Mouse (Mus musculus) limb, embryonic 15.5 days (tissue): ENCODE data around the gene Simc1. TPM values are rescaled to one million over a fixed set of nuclear protein-coding genes. Genes with fewer than 3 reads are reported as not detected.
A peak's percentile ranks its signal among the peaks of the same experiment; 100 is the strongest.
"Not testable (repeated sequence)": the region's sequence is repeated elsewhere in the genome, so short reads cannot be mapped to it uniquely, and the experiment has no call there.

Experiments
- ATAC-seq: fragments of 200-750 bp; cut with Nextera tagmentation; 2 replicates; pipeline ENCODE4 v1.8.0; 2017; ENCODE audit warnings: low read depth, moderate TSS enrichment; ENCODE audit not compliant: insufficient number of reproducible peaks, low FRiP score, low TSS enrichment
- H3K27ac ChIP-seq: fragments of 300-500 bp; sonication (generic); 2 replicates; pipeline ENCODE4 v1.5.1; 2015; ENCODE audit warnings: moderate library complexity, mild to moderate bottlenecking, inconsistent platforms
- H3K27me3 ChIP-seq: fragments of 300-500 bp; sonication (generic); 2 replicates; pipeline ENCODE4 v1.6.1; 2015; ENCODE audit warnings: inconsistent platforms
- H3K36me3 ChIP-seq: fragments of 300-500 bp; sonication (generic); 2 replicates; pipeline ENCODE4 v1.6.1; 2015; ENCODE audit warnings: inconsistent platforms
- H3K4me1 ChIP-seq: fragments of 300-500 bp; sonication (generic); 2 replicates; pipeline ENCODE4 v1.6.1; 2015; ENCODE audit warnings: inconsistent platforms
- H3K4me2 ChIP-seq: fragments of 300-500 bp; sonication (generic); 2 replicates; pipeline ENCODE4 v1.6.1; 2015; ENCODE audit warnings: mild to moderate bottlenecking, inconsistent platforms
- H3K4me3 ChIP-seq: fragments of 300-500 bp; sonication (generic); 2 replicates; pipeline ENCODE4 v1.5.1; 2015; ENCODE audit warnings: mild to moderate bottlenecking, inconsistent platforms
- H3K9ac ChIP-seq: fragments of 300-500 bp; sonication (generic); 2 replicates; pipeline ENCODE4 v1.6.1; 2015; ENCODE audit warnings: inconsistent platforms
- H3K9me3 ChIP-seq: fragments of 300-500 bp; sonication (generic); 2 replicates; pipeline ENCODE4 v1.6.1; 2016; ENCODE audit warnings: inconsistent platforms
- WGBS: fragments of 180-500 bp; shearing (Covaris S2); methylation state at CpG from one replicate; pipeline ENCODE4 v1.1.7; 2015; 5-methylcytosine and 5-hydroxymethylcytosine counted together
- polyA plus RNA-seq: library from polyadenylated mRNA; unstranded; fragments of >200 nt; fragmentation: Nextera tagmentation; extraction: Ambion mirVana; gene quantifications from 2 replicates; pipeline ENCODE4 v1.2.1, GENCODE M21; 2015

Simc1 gene
- polyA plus RNA-seq, 1 experiment from 2014 or later: 12.5 TPM

- no peaks in the 10 kb centered on the region for H3K4me1 ChIP-seq
- H3K36me3 ChIP-seq: no peaks in the 10 kb centered on the region
- no peak overlapping the region for H3K4me3 ChIP-seq
- H3K9ac ChIP-seq: no peak overlapping the region
- WGBS: 72% methylated on average over 6 of the region's 6 CpGs
- H3K27me3 ChIP-seq: no peaks in the 10 kb centered on the region
- ATAC-seq: no peak
- no peak overlapping the region for H3K4me2 ChIP-seq
- no peak overlapping the region for H3K27ac ChIP-seq
- no peaks in the 10 kb centered on the region for H3K9me3 ChIP-seq
Measured at GRCm38 (mm10) chr13:54491381-54491780, 12.2 kb upstream of the Simc1 start.

GRCm38 (mm10) chr13:54499551-54499950 is 4.0 kb upstream of the Simc1 start:
- H3K27me3 ChIP-seq, H3K4me1 ChIP-seq, H3K27ac ChIP-seq, H3K9ac ChIP-seq, ATAC-seq, H3K36me3 ChIP-seq, H3K4me2 ChIP-seq, H3K4me3 ChIP-seq, H3K9me3 ChIP-seq: not testable (repeated sequence)
- 90% methylated on average over 7 of the region's 7 CpGs for WGBS

GRCm38 (mm10) chr13:54501352-54501751 is 2.2 kb upstream of the Simc1 start:
- H3K36me3 ChIP-seq: no peaks in the 10 kb centered on the region
- no peaks in the 10 kb centered on the region for H3K27me3 ChIP-seq
- 66% methylated on average over 2 of the region's 2 CpGs for whole genome bisulfite sequencing
- no peak for ATAC-seq
- H3K27ac ChIP-seq: no peak overlapping the region
- no peaks in the 10 kb centered on the region for H3K9me3 ChIP-seq
- no peak overlapping the region for H3K4me3 ChIP-seq
- H3K9ac ChIP-seq: no peak overlapping the region
- no peak overlapping the region for H3K4me2 ChIP-seq
- H3K4me1 ChIP-seq: peaks cover 14% of the 10 kb centered on the region

- H3K36me3 ChIP-seq: no peaks in the 10 kb centered on the region
- no peak for ATAC-seq
- H3K4me1 ChIP-seq: peaks cover 14% of the 10 kb centered on the region
- WGBS: 64% methylated on average over 3 of the region's 3 CpGs
- H3K27ac ChIP-seq: no peak overlapping the region
- H3K4me3 ChIP-seq: no peak overlapping the region
- no peaks in the 10 kb centered on the region for H3K27me3 ChIP-seq
- no peaks in the 10 kb centered on the region for H3K9me3 ChIP-seq
- no peak overlapping the region for H3K9ac ChIP-seq
- no peak overlapping the region for H3K4me2 ChIP-seq
Measured at GRCm38 (mm10) chr13:54501957-54502690, 1.5 kb upstream of the Simc1 start.

GRCm38 (mm10) chr13:54503278-54503603 is 338 bp upstream of the Simc1 start:
- Histone ChIP-seq H3K9me3 (no peaks in the 10 kb centered on the region), H3K27me3 (no peaks in the 10 kb centered on the region), H3K4me1 (peaks cover 14% of the 10 kb centered on the region), H3K27ac (no peak overlapping the region), H3K36me3 (no peaks in the 10 kb centered on the region), H3K4me2 (peak overlapping the region; percentile 91), H3K9ac (peak overlapping the region; percentile 26; the same call in 1 of the 2 replicates), H3K4me3 (peak overlapping the region; percentile 79)
- no peak for ATAC-seq
- WGBS: 1% methylated on average over 14 of the region's 14 CpGs

- Histone ChIP-seq H3K4me1 (peaks cover 14% of the 10 kb centered on the region), H3K36me3 (no peaks in the 10 kb centered on the region), H3K27ac (peak overlapping the region; percentile 82), H3K9me3 (no peaks in the 10 kb centered on the region), H3K9ac (peak overlapping the region; percentile 78), H3K4me2 (peak overlapping the region; percentile 91), H3K27me3 (no peaks in the 10 kb centered on the region), H3K4me3 (peak overlapping the region; percentile 79)
- ATAC-seq: no peak
- WGBS: 21% methylated on average over 7 of the region's 7 CpGs
Measured at GRCm38 (mm10) chr13:54504611-54505260, 1.2 kb downstream of the Simc1 start.

GRCm38 (mm10) chr13:54505920-54506319 is 2.3 kb downstream of the Simc1 start:
- no peak for ATAC-seq
- H3K4me1 ChIP-seq: peaks cover 14% of the 10 kb centered on the region
- no peaks in the 10 kb centered on the region for H3K27me3 ChIP-seq
- 98% methylated on average over 1 of the region's 1 CpGs for WGBS
- no peaks in the 10 kb centered on the region for H3K36me3 ChIP-seq
- no peaks in the 10 kb centered on the region for H3K9me3 ChIP-seq
- H3K4me3 ChIP-seq: no peak overlapping the region
- H3K4me2 ChIP-seq: no peak overlapping the region
- no peak overlapping the region for H3K9ac ChIP-seq
- H3K27ac ChIP-seq: no peak overlapping the region

- Histone ChIP-seq H3K27ac (no peak overlapping the region), H3K9ac (no peak overlapping the region), H3K4me2 (no peak overlapping the region), H3K4me3 (no peak overlapping the region), H3K9me3 (no peaks in the 10 kb centered on the region), H3K27me3 (no peaks in the 10 kb centered on the region), H3K4me1 (no peaks in the 10 kb centered on the region), H3K36me3 (peaks cover 14% of the 10 kb centered on the region)
- whole genome bisulfite sequencing: 90% methylated on average over 4 of the region's 4 CpGs
- ATAC-seq: no peak
Measured at GRCm38 (mm10) chr13:54520221-54520620, 16.6 kb downstream of the Simc1 start.

- H3K9ac ChIP-seq: no peak overlapping the region
- H3K4me1 ChIP-seq: no peaks in the 10 kb centered on the region
- no peak overlapping the region for H3K27ac ChIP-seq
- H3K9me3 ChIP-seq: no peaks in the 10 kb centered on the region
- peaks cover 23% of the 10 kb centered on the region for H3K36me3 ChIP-seq
- ATAC-seq: no peak
- no peak overlapping the region for H3K4me3 ChIP-seq
- no peak overlapping the region for H3K4me2 ChIP-seq
- no peaks in the 10 kb centered on the region for H3K27me3 ChIP-seq
Measured at GRCm38 (mm10) chr13:54521181-54521580, 17.6 kb downstream of the Simc1 start.

GRCm38 (mm10) chr13:54527140-54527539 is 23.6 kb downstream of the Simc1 start:
- Histone ChIP-seq H3K9ac (no peak overlapping the region), H3K4me1 (no peaks in the 10 kb centered on the region), H3K27ac (no peak overlapping the region), H3K4me2 (no peak overlapping the region), H3K4me3 (no peak overlapping the region), H3K9me3 (no peaks in the 10 kb centered on the region), H3K36me3 (peaks cover 72% of the 10 kb centered on the region), H3K27me3 (no peaks in the 10 kb centered on the region)
- 79% methylated on average over 6 of the region's 6 CpGs for WGBS
- no peak for ATAC-seq

GRCm38 (mm10) chr13:54532134-54532533 is 28.6 kb downstream of the Simc1 start:
- no peak overlapping the region for H3K27ac ChIP-seq

GRCm38 (mm10) chr13:54548036-54548435 is 44.5 kb downstream of the Simc1 start:
- ATAC-seq: no peak
- H3K27me3 ChIP-seq: no peaks in the 10 kb centered on the region
- 78% methylated on average over 7 of the region's 7 CpGs for WGBS

More at GRCm38 (mm10) chr13:54532134-54532533, 28.6 kb downstream of the Simc1 start:
- no peaks in the 10 kb centered on the region for H3K27me3 ChIP-seq
- H3K9me3 ChIP-seq: no peaks in the 10 kb centered on the region
- peaks cover 63% of the 10 kb centered on the region for H3K36me3 ChIP-seq
- ATAC-seq: no peak
- no peaks in the 10 kb centered on the region for H3K4me1 ChIP-seq
- no peak overlapping the region for H3K4me3 ChIP-seq
- no peak overlapping the region for H3K4me2 ChIP-seq
- H3K9ac ChIP-seq: no peak overlapping the region

More at GRCm38 (mm10) chr13:54548036-54548435, 44.5 kb downstream of the Simc1 start:
- H3K36me3 ChIP-seq: peaks cover 65% of the 10 kb centered on the region
- H3K4me3 ChIP-seq: no peak overlapping the region
- no peak overlapping the region for H3K27ac ChIP-seq
- H3K4me1 ChIP-seq: no peaks in the 10 kb centered on the region
- no peak overlapping the region for H3K4me2 ChIP-seq
- H3K9me3 ChIP-seq: no peaks in the 10 kb centered on the region
- no peak overlapping the region for H3K9ac ChIP-seq
